Mouse (Mus musculus) liver, postnatal 0 days (tissue): ENCODE data around the gene Tbx21.

ENCODE experiments used
- CTCF ChIP-seq: sonication (generic); IDR thresholded peaks from 2 replicates; pipeline ENCODE4 v1.5.1; 2016; ENCODE audit warnings: antibody characterized with exemption, low read depth
- EP300 ChIP-seq: IDR thresholded peaks from 2 replicates; pipeline ENCODE4 v1.6.1; 2016; ENCODE audit warnings: antibody characterized with exemption, low read depth, mild to moderate bottlenecking

GRCm38 (mm10) chr11:97152023-97152426, 36.9 kb upstream of the Tbx21 start:
- TF ChIP-seq CTCF (no peak), EP300 (no peak)
